Mouse (Mus musculus) activated CD4-positive, CD25-positive, alpha-beta regulatory T cell, adult 4 months (primary cell): ENCODE data around the gene Mpeg1. TPM values are rescaled to one million over a fixed set of nuclear protein-coding genes. Genes with fewer than 3 reads are reported as not detected.

Source experiments
- ATAC-seq: one replicate; pipeline ENCODE4 v1.8.0; 2017
- polyA plus RNA-seq, 2 experiments: library from polyadenylated mRNA; unstranded; fragments of 100-300 nt; shearing (Covaris generic); gene quantifications; one replicate each; pipeline ENCODE4 v1.2.1; 2017

The Mpeg1 gene
- under 1 TPM in 1 of 2 experiments, not detected in 1; 0.28 TPM for polyA plus RNA-seq

DNA sequence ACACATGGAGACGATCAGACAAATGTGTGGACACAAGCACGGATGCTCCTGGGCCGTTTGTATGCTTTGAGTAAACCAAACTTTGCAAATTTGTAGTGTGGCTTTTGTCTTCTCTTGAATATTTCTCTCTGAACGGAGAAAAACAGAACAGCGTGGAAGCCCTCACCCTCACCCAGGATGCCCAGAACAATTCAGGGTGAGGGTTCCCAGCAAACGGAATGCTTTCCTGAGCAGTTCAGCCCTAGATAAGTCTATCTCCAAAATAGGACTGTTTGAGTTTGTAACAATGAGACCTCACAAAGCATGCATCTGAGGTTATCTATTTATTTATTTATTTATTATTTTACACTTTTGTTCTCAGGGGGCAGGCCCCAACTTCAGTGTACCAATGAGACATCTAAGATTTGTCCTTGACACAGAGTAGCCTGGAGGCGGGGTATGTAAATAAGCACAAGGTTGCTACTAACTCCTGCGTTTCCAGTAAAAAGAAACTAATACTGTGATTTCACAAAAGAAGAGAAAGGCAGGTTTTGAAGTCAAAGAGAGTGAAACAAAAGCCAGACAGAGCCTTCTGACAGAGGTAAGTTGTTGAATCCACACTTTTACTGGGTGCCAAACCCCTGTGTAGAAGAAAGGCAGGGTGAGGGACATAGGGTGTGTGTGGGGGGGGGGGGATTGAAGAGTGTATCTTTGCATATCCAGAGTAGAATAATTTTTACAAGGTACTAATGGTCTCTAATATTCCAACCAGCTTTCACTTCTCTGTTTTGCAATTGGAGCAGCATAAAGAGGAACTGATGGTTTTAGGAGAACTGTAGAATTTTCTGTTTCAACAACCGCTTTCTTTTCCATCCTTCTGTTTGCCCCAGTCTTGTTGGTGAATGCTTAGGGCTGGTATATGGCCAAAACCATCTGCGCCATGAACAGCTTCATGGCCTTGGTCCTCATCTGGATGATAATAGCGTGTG is at the start of gene Mpeg1:
Mpeg1 (plus strand) TSS at position 498 of the 968 bp plus-strand sequence.
- ATAC-seq = no peak

DNA sequence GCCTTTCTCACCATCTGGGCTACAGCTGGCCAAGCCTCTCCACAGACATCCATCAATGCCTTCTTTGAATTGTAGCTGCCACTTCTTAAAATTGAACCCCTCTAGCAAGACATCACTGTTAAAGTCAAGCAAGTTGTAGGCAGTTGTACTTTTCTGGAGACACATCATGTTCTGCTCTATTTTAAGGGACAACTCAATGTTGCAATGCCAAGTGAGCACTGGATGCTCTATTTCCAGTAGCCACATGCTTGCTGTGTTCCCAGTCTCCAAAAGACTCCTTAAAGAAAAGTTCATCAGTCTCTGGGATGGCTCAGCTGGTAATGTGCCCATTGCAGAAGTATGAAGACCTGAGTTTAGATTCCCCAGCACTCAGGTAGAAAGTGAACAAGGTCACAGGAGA is 46.8 kb upstream of the Mpeg1 start:
- ATAC-seq = no peak

DNA sequence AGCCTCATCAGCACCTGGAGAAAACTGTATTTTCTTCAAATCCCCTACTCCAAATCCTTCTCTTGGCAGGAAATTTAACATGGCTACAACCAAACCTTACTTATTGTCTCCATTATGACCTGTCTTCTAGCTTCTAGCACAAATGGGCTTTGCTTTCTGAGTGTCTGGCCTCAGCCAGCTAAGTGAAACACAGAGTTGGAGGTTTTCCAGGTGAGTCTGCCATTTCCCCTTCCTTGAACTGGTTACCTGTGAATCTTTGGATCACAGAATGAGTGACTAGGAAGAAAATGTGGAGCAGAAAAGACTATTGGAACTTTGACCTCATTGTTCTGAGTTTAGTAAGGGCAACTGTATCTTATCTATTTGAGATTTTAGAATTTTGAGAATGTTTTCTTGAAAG is 43.2 kb upstream of the Mpeg1 start, which contains the start of gene Olfr1441:
Olfr1441 (plus strand) TSS at position 73 of the 400 bp plus-strand sequence.
- no peak for ATAC-seq

DNA sequence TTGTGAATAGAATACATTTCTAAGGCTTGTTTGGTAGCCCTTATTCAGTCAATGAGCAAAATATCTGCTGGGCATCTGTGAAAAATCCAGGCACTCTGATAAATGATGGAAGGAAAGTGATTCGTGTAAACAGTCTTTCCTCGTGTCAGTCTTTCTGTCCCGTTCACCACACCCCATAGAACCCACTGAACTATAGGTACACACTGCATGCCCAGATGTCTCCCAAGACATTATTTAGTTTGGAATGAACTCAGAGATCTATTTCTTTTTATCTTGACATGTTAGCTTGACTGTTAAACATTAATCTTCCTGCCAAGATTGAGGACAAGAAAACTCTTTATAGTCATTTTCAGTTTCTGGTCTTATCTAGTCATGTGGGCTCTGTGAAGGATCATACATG is 42.3 kb upstream of the Mpeg1 start:
- ATAC-seq = no peak

DNA sequence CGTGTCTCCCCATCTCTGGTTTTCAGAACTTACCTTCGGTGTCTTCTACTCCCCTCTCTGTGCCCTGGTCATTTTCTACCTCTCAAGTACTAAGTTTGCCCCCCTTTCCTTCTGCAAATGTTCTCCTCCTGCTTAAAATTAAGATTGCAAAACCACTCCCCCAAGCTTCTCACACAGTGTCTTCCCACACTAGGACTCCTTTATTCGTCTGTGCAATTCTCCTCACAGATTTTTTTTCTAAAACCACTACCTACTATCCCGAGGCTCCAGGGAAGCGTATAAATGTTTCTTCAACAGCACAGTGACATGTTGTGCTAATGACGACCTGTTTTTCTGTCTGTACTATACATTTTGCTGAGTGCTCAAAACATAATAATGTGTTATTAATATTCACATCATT is 40.0 kb upstream of the Mpeg1 start:
- ATAC-seq = no peak

DNA sequence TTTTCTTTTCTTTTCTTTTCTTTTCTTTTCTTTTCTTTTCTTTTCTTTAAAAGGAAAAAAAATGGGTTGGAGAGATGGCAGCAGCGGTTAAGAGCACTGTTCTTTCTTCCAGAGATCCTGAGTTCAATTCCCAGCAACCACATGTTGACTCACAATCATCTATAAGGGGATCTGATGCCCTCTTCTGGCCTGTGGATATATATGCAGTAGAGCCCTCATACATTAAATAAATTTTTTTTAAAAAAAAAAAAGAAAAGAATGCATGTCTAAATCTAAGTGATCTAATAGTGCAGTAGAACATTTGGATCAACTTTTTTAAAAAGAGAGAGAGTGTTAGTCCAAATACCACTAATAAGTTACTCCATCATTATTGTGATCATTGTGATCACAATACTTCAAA is 38.9 kb upstream of the Mpeg1 start:
- ATAC-seq = no peak

DNA sequence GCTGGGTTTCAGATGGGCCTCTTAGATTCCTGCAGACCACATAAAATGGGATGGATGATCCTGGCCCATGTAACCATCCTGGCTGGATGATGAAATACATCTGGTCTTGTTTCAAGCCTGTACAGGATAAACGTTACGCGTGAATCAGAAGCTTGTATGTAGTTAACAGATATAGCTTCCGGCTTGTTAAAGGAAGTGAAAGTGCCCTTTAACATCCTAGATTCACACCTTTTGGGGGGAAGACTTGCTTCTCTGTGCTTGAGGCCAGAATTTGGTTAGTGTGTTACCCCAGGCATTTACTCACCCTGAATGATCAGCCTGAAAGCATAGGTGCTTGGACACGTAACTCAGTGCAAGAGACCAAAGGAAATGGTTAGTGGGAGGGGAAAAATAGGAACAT is 33.5 kb upstream of the Mpeg1 start:
- ATAC-seq = no peak

DNA sequence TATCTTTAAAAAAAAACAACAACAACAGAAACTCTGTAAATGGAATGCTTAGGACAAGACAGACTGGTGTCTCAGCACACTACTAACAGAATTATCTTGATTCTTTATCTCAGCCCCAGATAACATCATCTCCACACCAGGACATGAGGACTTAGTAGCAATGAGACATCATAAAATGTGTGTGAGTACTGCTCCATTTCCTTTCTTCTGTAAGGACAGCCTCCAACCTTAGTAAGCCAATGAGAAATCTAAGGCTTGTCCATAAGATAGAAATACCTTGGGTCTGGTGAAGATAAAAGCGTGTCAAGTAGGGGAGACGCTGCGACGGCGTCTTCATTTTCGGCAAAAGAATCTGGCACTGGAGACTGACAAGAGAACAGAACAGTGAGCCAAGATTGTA is 33.0 kb upstream of the Mpeg1 start, which contains the start of gene Pfpl:
Pfpl (plus strand) TSS at position 301 of the 400 bp plus-strand sequence.
- ATAC-seq = no peak

DNA sequence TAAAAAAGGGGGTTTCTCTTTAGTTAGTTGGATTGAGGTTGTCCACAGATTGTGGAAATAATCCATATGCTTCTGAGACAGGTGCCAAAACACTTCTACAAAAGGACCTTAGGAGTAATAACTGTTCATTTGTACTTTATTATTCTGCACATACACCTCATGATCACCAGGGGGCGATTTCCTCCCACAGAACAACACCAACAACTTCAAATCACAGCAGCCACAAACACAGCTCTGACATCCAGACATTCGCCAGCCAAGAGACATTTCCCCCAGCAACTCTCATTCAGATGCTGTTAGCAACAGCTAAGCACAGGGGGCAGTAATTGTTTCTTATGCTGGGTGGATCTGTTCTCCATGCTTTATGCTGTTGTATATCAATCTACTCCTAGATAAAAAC is 27.5 kb upstream of the Mpeg1 start:
- peak; percentile 46 for ATAC-seq

DNA sequence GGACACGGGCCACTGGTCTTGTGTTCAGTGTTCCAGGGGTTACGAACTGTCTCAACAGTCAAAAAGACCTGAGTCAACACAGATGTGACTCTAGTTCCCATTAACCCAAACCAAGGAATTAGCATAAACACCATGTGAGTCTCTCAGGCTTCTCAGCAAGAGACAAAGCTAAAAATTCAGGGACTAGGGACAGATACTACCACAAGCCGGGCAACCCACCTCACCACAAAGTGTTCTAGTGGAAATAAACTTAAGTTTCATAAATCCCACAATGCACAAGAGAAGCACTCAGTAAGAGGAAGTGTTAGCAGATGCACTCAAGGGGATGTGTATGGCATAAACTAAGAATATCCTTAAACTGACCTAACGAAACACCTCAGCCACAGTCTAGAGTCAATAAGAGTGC is 25.6 kb upstream of the Mpeg1 start:
- ATAC-seq = no peak

DNA sequence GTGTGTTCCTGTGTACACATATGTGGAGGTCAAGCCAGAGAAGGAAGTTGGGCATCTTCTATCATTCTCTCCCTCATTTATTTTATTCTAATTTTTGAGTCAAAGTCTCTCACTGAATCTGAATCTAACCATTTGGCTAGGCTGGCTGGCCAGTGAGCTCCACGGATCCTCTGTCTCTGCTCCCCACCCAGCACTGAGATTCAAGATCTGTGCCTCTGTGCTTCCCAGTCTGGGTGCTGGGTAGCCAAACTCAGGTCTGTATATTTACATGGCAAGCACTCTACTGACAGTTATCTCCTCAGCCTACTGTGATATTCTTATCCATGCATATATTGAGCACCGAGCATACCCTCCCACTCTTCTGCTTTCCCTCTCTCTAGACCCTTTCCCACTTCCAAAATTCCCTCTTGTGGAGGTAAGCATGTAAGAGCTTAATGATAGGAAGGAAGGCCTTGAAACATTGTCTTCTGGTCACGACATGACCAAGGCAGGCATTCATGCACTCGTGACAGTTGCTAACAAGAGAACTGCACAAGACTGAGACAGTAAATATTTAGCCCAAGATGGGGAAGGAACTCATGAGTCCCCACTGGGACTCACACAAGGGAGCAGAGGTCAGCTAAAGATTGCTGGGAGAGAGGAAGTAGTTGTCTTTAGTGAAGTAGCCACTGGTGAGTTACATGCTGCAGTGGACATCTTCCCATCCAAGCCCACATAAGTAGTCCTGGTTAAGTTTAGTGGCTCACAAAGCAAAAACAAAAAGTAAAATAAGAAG is 24.6 kb upstream of the Mpeg1 start:
- ATAC-seq = no peak

DNA sequence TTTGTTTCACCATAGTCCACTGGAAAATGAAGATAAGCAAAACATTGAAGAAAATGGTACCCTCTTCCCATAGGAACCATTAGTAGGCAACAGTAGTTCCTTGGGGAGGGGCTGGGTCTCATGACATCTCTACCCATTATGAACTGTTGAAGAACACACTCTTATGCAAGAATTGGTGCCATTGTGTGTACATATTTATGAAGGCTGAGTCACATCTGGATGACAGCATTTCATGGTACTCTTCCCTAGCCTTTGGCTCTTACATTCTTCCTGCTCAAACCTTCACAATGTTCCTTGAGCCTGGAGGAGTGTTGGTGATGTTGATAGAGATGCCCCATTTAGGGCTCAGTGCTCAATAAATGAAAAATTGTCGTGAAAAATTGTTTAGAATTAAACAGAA is 21.0 kb upstream of the Mpeg1 start:
- no peak for ATAC-seq

DNA sequence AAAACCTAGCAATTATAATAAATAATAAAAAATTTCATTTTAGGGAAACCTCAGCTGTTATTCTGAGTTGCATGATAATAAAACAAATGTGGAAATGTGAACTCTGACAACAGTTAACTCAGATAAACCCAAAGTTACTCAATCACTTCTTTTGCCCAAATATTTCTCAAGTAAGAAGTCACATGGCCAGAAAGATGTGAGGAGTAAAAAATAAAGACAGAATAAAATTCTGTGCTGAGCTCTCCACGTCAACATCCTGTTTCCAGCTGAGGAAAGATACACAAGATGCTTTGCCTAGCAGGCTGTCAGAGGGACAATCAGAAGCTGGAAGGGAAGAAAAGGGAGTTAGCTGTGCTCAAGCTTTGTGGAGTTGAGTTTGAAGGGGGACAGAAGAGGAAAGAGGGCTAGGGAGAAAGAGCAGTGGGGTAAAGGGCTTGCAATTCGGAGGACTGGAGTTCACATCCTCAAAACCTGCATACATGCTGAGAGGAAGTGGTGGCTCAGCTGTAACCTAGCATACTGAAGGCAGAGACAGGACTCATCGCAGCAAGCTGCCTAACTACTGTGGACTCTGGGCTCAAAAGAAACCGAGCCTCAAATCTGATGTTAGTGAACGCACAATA is 20.4 kb upstream of the Mpeg1 start:
- no peak for ATAC-seq

DNA sequence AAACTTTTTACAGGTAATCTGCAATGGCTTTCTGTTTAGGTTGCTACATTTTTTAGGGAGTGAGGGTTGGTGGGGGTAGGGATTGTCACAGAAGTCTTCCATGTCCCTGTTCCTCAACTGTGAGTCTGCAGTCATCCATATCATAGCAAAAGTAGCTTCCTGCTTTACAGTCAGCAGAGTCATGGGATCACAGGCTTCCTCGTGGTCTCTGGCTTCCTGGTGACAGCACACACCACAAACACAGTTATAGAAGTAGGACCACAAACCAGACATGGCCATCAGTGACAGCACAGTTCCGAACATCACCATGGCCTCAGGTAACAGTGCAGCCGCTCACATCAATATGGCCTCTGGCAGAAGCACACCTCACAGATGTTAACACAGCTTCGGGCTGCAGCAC is 18.0 kb upstream of the Mpeg1 start:
- ATAC-seq = no peak

DNA sequence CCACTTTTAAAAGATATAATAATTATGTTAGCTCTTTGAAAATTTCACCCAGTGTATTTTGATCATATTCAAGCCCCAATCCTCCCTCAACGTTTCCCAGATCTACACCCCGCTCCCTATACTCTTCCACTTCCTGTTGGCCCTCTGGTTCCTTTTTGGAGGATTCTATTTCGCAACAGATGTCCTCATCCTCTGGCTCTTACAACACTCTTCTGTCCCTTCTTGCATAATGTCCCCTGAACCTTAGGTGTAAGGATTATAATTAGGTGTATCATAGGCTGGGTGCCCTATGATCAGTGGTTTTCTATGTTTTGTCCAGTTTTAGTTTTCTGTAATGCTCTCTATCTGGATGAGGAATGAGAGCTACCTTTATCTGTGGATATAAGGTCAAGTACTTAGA is 15.6 kb upstream of the Mpeg1 start:
- ATAC-seq = no peak

DNA sequence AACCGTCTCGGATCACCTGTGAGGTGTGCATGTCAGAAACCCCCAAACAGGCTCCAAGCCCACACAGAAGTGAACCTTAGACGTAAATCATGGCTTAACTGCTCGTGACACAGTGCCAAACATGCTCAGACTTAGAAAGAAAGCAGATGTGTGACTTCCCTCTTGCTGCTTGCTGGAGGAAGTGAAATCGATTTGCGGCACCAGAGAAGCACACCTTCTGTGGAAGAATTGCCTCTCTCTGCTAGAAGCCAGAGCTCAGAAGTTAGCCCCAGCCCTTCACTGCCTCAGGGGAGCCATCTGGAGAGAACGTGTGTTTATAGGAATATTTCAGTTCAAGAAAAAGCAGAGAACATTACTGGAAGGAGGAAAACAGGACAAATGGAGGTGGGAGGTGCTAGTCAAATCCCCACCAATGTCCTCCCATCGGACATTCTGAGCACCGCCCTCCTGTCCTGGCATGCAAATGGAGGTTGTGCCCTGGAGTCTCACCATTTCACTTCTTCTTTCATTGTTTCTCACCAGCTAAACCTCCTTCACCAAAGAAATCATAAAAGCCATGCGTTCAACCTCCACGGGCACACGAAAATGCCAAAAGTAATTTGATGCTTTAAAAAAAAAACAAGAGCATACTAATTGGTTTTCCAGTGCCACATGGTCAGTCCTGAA is 3.0 kb upstream of the Mpeg1 start:
- ATAC-seq = no peak

DNA sequence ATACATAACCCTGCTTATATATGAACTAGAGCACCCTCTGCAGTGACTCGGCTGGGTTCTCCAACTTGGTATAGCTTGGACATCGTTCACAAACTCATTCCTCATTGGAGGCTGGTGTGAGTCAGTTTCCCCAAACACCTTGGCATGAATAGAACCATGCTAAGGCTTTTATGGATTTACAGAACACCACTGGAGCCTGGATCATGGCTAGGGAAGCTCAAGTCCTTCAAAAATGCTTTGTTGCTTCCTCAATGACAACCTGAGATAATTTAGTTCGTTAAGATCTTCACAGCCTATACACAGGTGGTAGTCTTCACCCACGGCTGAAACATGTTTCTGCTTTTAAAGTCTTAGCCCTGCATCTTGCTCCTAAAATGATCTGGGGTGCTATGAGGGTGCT is 1.1 kb upstream of the Mpeg1 start:
- no peak for ATAC-seq

DNA sequence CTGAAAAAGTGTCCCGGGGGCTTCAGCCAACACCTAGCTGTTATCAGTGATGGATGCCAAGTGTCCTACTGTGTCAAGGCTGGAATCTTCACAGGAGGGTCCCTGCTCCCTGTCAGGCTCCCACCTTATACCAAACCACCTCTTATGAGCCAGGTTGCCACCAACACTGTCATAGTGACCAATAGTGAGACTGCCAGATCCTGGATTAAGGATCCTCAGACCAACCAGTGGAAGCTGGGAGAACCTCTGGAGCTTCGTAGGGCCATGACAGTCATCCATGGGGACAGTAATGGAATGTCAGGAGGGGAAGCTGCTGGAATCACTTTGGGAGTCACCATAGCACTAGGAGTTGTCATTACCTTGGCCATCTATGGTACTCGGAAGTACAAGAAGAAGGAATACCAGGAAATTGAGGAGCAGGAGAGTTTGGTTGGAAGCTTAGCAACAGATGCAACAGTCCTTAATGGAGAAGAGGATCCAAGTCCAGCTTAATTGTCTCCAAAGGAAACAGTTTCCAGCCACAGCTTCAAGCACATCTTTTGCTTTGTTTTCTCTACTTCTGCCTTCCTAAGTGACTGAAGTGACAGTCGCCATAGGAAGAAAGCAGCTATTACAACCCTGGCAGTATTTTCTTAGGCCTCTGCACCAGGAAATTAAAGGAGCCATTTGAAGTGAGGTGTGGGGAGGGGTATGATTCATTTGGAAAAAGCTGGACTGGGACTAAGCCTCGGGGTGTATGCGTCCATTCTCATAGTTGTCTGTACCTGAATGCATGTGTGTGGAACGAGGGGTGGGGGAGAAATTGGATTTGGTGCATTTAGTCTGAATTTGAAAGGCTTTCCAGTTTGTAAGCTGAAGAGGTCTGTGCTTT is 2.5 kb downstream of the Mpeg1 start:
- ATAC-seq = no peak

DNA sequence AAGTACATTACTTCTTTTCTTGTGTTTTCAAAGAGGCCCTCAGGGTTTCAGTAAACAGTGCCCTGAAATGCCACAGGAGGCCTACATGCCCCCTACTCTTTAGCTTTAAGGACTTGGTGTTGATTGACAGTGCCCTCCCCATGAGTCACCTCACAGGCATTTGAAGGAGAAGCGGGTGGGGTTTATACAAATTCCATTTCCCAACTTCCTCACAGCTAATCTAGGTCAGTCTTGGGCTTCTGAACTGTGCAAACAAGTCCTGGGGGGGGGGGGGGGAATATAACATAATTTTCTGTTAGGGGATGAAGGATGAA is 3.1 kb downstream of the Mpeg1 start:
- ATAC-seq = no peak

DNA sequence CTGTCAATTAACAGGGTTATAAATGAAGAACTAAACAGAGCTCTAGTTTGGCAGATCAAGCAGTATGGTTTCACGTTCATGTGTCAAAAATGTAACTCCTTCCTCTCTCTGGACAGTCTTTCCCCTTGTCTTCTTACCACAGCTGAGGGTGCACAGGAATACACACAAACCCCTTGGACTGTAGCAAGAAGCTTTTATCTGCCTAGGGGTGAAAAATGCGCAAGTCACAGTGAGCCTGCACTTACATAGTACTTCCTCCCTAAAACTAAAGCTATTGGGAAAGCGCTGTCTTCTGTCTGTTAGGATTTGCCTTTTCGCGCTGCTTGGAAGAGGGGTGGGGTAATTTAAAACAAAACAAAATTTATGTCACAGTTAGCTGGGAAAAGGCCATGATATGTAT is 3.5 kb downstream of the Mpeg1 start:
- ATAC-seq = no peak

DNA sequence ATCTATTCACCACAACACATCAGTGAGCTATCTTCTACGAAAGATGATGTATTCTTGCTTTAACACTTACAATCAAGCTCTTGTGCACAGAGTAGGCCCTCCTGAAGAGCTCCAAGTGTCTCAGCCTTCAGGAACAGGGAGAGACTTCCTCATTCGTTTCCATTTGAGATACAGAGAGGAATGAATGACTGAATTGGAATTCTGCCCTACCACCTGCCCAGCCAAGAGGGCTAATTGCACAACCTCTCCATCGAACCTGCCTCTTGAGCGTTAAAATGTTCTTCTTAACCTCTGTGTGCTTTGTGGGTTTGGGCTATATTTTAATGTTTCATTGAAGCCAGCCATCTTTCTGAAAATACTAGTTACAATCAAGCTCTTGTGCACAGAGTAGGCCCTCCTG is 4.1 kb downstream of the Mpeg1 start:
- ATAC-seq = no peak
